Mouse (Mus musculus) CH12.LX (cell line): ENCODE data around the gene Cldn5. TPM values are rescaled to one million over a fixed set of nuclear protein-coding genes. Genes with fewer than 3 reads are reported as not detected.

Source experiments
- DNase-seq: peaks from one replicate; pipeline ENCODE4 v3.0.0-alpha.2; 2013; ENCODE audit errors: extremely low read depth
- H3K27ac ChIP-seq: 2 replicates; pipeline ENCODE4 v1.5.1; 2012; ENCODE audit warnings: low read depth, mild to moderate bottlenecking, control low read depth, moderate library complexity; ENCODE audit not compliant: insufficient read depth
- H3K27me3 ChIP-seq: replicated peaks from 2 replicates; pipeline ENCODE3; 2012; ENCODE audit warnings: inconsistent platforms
- H3K36me3 ChIP-seq, 2 experiments: replicated peaks in 1 of 2; 2 replicates each; pipeline versions ENCODE3 to v1.6.1; 2012; ENCODE audit warnings: inconsistent platforms in 1 of 2, low read length in 1 of 2, mild to moderate bottlenecking in 1 of 2, mixed read lengths in 1 of 2, moderate library complexity in 1 of 2; ENCODE audit not compliant: control insufficient read depth in 1 of 2, insufficient read depth in 1 of 2
- H3K4me1 ChIP-seq, 2 experiments: 2 replicates each; pipeline ENCODE4 v1.6.1; 2012; ENCODE audit warnings: inconsistent platforms in 1 of 2, moderate library complexity in 1 of 2; ENCODE audit not compliant: insufficient read depth in 2 of 2, control insufficient read depth in 1 of 2
- H3K4me2 ChIP-seq: 2 replicates; pipeline ENCODE4 v1.6.1; 2012; ENCODE audit warnings: low read depth, mild to moderate bottlenecking, control low read depth; ENCODE audit not compliant: poor library complexity, insufficient read depth, severe bottlenecking
- H3K4me3 ChIP-seq, 3 experiments: fragments of 150-350 bp in 1 of 3; sonication (generic) in 1 of 3; replicated peaks in 1 of 3; 2 replicates each; pipeline versions ENCODE3 to v1.5.1; 2011 to 2012; ENCODE audit warnings: low read depth in 2 of 3, low read length in 2 of 3, mild to moderate bottlenecking in 2 of 3, moderate library complexity in 2 of 3, control low read depth in 1 of 3, improper control_type of control experiment in 1 of 3, inconsistent platforms in 1 of 3, mixed read lengths in 1 of 3; ENCODE audit not compliant: poor library complexity in 1 of 3
- H3K79me2 ChIP-seq: replicated peaks from 2 replicates; pipeline ENCODE4 v1.6.1; 2012; ENCODE audit warnings: mild to moderate bottlenecking, moderate library complexity; ENCODE audit not compliant: control insufficient read depth, poor library complexity, insufficient read depth, severe bottlenecking; ENCODE audit errors: extremely low read depth
- H3K9ac ChIP-seq: 2 replicates; pipeline ENCODE4 v1.6.1; 2012; ENCODE audit warnings: low read depth, mild to moderate bottlenecking, control low read depth, moderate library complexity; ENCODE audit not compliant: insufficient read depth
- H3K9me3 ChIP-seq: replicated peaks from 2 replicates; pipeline ENCODE3; 2012; ENCODE audit warnings: low read length, inconsistent platforms, mixed read lengths
- BHLHE40 ChIP-seq: IDR thresholded peaks from 2 replicates; pipeline ENCODE4 v1.6.1; 2011; ENCODE audit warnings: mild to moderate bottlenecking, low read depth, low read length, improper control_type of control experiment
- CHD1 ChIP-seq: IDR thresholded peaks from 2 replicates; pipeline ENCODE4 v1.6.1; 2012; ENCODE audit warnings: low read depth, low read length, improper control_type of control experiment, inconsistent platforms
- CTCF ChIP-seq, 2 experiments: IDR thresholded peaks in 1 of 2; conservative IDR thresholded peaks in 1 of 2; 2 replicates each; pipeline ENCODE4 v1.5.1; 2011 to 2012; ENCODE audit warnings: low read depth in 2 of 2, low read length in 2 of 2, improper control_type of control experiment in 1 of 2, inconsistent platforms in 1 of 2, mild to moderate bottlenecking in 1 of 2, moderate library complexity in 1 of 2
- E2F4 ChIP-seq: IDR thresholded peaks from 2 replicates; pipeline ENCODE4 v1.6.1; 2011; ENCODE audit warnings: low read depth, low read length, improper control_type of control experiment; ENCODE audit not compliant: insufficient replicate concordance
- EP300 ChIP-seq: IDR thresholded peaks from 2 replicates; pipeline ENCODE4 v1.6.1; 2011; ENCODE audit warnings: low read length, improper control_type of control experiment
- ETS1 ChIP-seq: conservative IDR thresholded peaks from 2 replicates; pipeline ENCODE4 v1.6.1; 2012; ENCODE audit warnings: low read depth, mild to moderate bottlenecking, inconsistent platforms, low read length, improper control_type of control experiment, moderate library complexity
- GABPA ChIP-seq: IDR thresholded peaks from 2 replicates; pipeline ENCODE4 v1.6.1; 2012; ENCODE audit warnings: low read depth, low read length, improper control_type of control experiment, inconsistent platforms; ENCODE audit not compliant: insufficient replicate concordance
- HCFC1 ChIP-seq: IDR thresholded peaks from 2 replicates; pipeline ENCODE4 v1.6.1; 2012; ENCODE audit warnings: low read depth, mild to moderate bottlenecking, inconsistent platforms, low read length, improper control_type of control experiment
- IRF4 ChIP-seq: IDR thresholded peaks from 2 replicates; pipeline ENCODE4 v1.6.1; 2014; ENCODE audit warnings: low read depth, mild to moderate bottlenecking, inconsistent platforms, low read length, improper control_type of control experiment
- MAX ChIP-seq: IDR thresholded peaks from 2 replicates; pipeline ENCODE4 v1.6.1; 2011; ENCODE audit warnings: low read length, improper control_type of control experiment
- MAZ ChIP-seq: IDR thresholded peaks from 2 replicates; pipeline ENCODE4 v1.6.1; 2012; ENCODE audit warnings: low read depth, mild to moderate bottlenecking, inconsistent platforms, low read length, improper control_type of control experiment, moderate library complexity
- MXI1 ChIP-seq: IDR thresholded peaks from 2 replicates; pipeline ENCODE4 v1.6.1; 2011; ENCODE audit warnings: mild to moderate bottlenecking, low read depth, low read length, improper control_type of control experiment
- MYC ChIP-seq: IDR thresholded peaks from 2 replicates; pipeline ENCODE4 v1.6.1; 2011; ENCODE audit warnings: low read depth, mild to moderate bottlenecking, improper control_type of control experiment, low read length
- NELFE ChIP-seq: IDR thresholded peaks from 2 replicates; pipeline ENCODE4 v1.6.1; 2011; ENCODE audit warnings: low read depth, low read length, improper control_type of control experiment
- PAX5 ChIP-seq: IDR thresholded peaks from 2 replicates; pipeline ENCODE4 v1.6.1; 2012; ENCODE audit warnings: low read length, inconsistent platforms, mixed read lengths
- POLR2A ChIP-seq: IDR thresholded peaks from 2 replicates; pipeline ENCODE4 v1.6.1; 2011; ENCODE audit warnings: low read depth, mild to moderate bottlenecking, improper control_type of control experiment, low read length
- POLR2AphosphoS2 ChIP-seq: IDR thresholded peaks from 2 replicates; pipeline ENCODE4 v1.6.1; 2011; ENCODE audit warnings: low read depth, low read length, improper control_type of control experiment
- SIN3A ChIP-seq: IDR thresholded peaks from 2 replicates; pipeline ENCODE4 v1.6.1; 2012; ENCODE audit warnings: low read length, improper control_type of control experiment, inconsistent platforms
- SMC3 ChIP-seq: IDR thresholded peaks from 2 replicates; pipeline ENCODE4 v1.6.1; 2011; ENCODE audit warnings: low read depth, low read length, improper control_type of control experiment
- UBTF ChIP-seq: IDR thresholded peaks from 2 replicates; pipeline ENCODE4 v1.6.1; 2012; ENCODE audit warnings: low read depth, mild to moderate bottlenecking, inconsistent platforms, low read length, improper control_type of control experiment, moderate library complexity
- USF1 ChIP-seq: IDR thresholded peaks from 2 replicates; pipeline ENCODE4 v1.6.1; 2014; ENCODE audit warnings: low read depth, mild to moderate bottlenecking, inconsistent platforms, low read length, improper control_type of control experiment
- USF2 ChIP-seq: conservative IDR thresholded peaks from 2 replicates; pipeline ENCODE4 v1.6.1; 2011; ENCODE audit warnings: low read depth, low read length, improper control_type of control experiment
- ZKSCAN1 ChIP-seq: IDR thresholded peaks from 2 replicates; pipeline ENCODE4 v1.6.1; 2012; ENCODE audit warnings: low read depth, inconsistent platforms, low read length, improper control_type of control experiment, borderline replicate concordance
- ZMIZ1 ChIP-seq: IDR thresholded peaks from 2 replicates; pipeline ENCODE4 v1.6.1; 2012; ENCODE audit warnings: low read depth, mild to moderate bottlenecking, inconsistent platforms, low read length, improper control_type of control experiment
- ZNF384 ChIP-seq: IDR thresholded peaks from 2 replicates; pipeline ENCODE4 v1.6.1; 2012; ENCODE audit warnings: low read depth, low read length, improper control_type of control experiment, inconsistent platforms
- dilution Hi-C: fragments of 300-500 bp; cut with MboI; formaldehyde crosslinking; loops from 2 replicates; pipeline ENCODE4 v1.14.3; 2020; ENCODE audit warnings: low sequenced_read_pairs; ENCODE audit not compliant: extremely low pct_unique_long_range_greater_than_20kb, extremely low pct_ligation_motif_present
- in situ Hi-C: fragments of 300-500 bp; cut with MboI; formaldehyde crosslinking; loops from 3 replicates; pipeline ENCODE4 v1.14.3; 2019; ENCODE audit warnings: low sequenced_read_pairs, low pct_ligation_motif_present, low pct_unique_long_range_greater_than_20kb, mixed read lengths
- polyA plus RNA-seq: library from polyadenylated mRNA; unstranded; fragments of >175 nt; gene quantifications from 2 replicates; pipeline ENCODE4 v1.2.1, GENCODE M21; 2012; ENCODE audit warnings: low read depth; ENCODE audit not compliant: insufficient read length
- total RNA-seq, 2 experiments: library from RNA; depleted of rRNA; stranded (reverse); fragments of 300-350 nt in 1 of 2; fragments of >200 nt in 1 of 2; gene quantifications; 2 replicates each; pipeline ENCODE4 v1.2.3; 2012 to 2014

The Cldn5 gene
- total and polyA plus RNA-seq, 3 experiments: not detected

- TF ChIP-seq ZKSCAN1 (no peak), POLR2A (no peak), HCFC1 (no peak), NELFE (no peak), GABPA (no peak), POLR2AphosphoS2 (no peak), ETS1 (no peak), CTCF (conservative IDR thresholded peaks at IDR 0.05 in 1 of 2, IDR thresholded peaks at IDR 0.05 in 1 of 2; ENCODE audit: low read depth in 2 of 2, low read length in 2 of 2) (no peak), SIN3A (no peak), UBTF (no peak), USF1 (no peak), ZNF384 (no peak), PAX5 (no peak), BHLHE40 (no peak), USF2 (no peak), ZMIZ1 (no peak), SMC3 (no peak), MXI1 (no peak), E2F4 (no peak), IRF4 (no peak)
- no peak overlapping the region for H3K27ac ChIP-seq
- H3K4me2 ChIP-seq: no peak overlapping the region
- H3K4me3 ChIP-seq: no peak overlapping the region
- peaks cover 0 to 4% of the 10 kb centered on the region in 2 experiments; a peak in 1 of 4 replicates for H3K4me1 ChIP-seq
- no peaks in the 10 kb centered on the region for H3K27me3 ChIP-seq
- H3K79me2 ChIP-seq: no peaks in the 10 kb centered on the region
- in situ Hi-C loops (no loop called here), dilution Hi-C loops (no loop called here)
- no peaks in the 10 kb centered on the region for H3K9me3 ChIP-seq
- no peak for DNase-seq
- H3K9ac ChIP-seq: no peak overlapping the region
- peaks cover 79 to 96% of the 10 kb centered on the region in 2 experiments for H3K36me3 ChIP-seq
Observed at GRCm38 (mm10) chr16:18788627-18789406, 12.2 kb downstream of the Cldn5 start.

- in situ Hi-C loops (no loop called here), dilution Hi-C loops (no loop called here)
- Histone ChIP-seq H3K27ac (no peak overlapping the region), H3K9ac (no peak overlapping the region), H3K4me2 (no peak overlapping the region), H3K27me3 (no peaks in the 10 kb centered on the region), H3K79me2 (no peaks in the 10 kb centered on the region), H3K4me1 (no peaks in the 10 kb centered on the region), H3K36me3 (peaks cover 87 to 98% of the 10 kb centered on the region in 2 experiments), H3K4me3 (no peak overlapping the region), H3K9me3 (no peaks in the 10 kb centered on the region)
- DNase-seq: no peak
- no peak for TF ChIP-seq USF2
- no peak for TF ChIP-seq POLR2AphosphoS2
- TF ChIP-seq CHD1: no peak
- TF ChIP-seq E2F4: no peak
- no peak for TF ChIP-seq MAZ
- no peak for TF ChIP-seq ETS1
- no peak for TF ChIP-seq EP300
- TF ChIP-seq MAX: no peak
- no peak for TF ChIP-seq MYC
Observed at GRCm38 (mm10) chr16:18795223-18795899, 18.7 kb downstream of the Cldn5 start.
